Mouse (Mus musculus) layer of hippocampus, adult 2 months (tissue): ENCODE results near the gene Uhrf1bp1. TPM values are rescaled to one million over a fixed set of nuclear protein-coding genes. Genes with fewer than 3 reads are reported as not detected.

Experiments
- DNase-seq, 2 experiments: peaks; one replicate each; pipeline ENCODE4 v3.0.0; 2022; ENCODE audit warnings: low spot score in 2 of 2
- H3K27ac ChIP-seq: fragments of 200-600 bp; 2 replicates; pipeline ENCODE4 v1.8.1; 2022
- H3K4me3 ChIP-seq: fragments of 200-600 bp; 2 replicates; pipeline ENCODE4 v1.8.1; 2022; ENCODE audit warnings: mild to moderate bottlenecking
- CTCF ChIP-seq: fragments of 200-600 bp; conservative IDR thresholded peaks from 2 replicates; pipeline ENCODE4 v1.8.1; 2022; ENCODE audit warnings: antibody characterized with exemption, mild to moderate bottlenecking, moderate library complexity
- long read RNA-seq, 2 experiments: library from polyadenylated mRNA; stranded (forward); transcript quantifications; one replicate each; pipeline ENCODE4 v2.0.0; 2021; ENCODE audit warnings: borderline mapping rate in 2 of 2
- total RNA-seq, 2 experiments: library from RNA; stranded (reverse); gene quantifications; 2 replicates each; pipeline ENCODE4 v1.2.3; 2021

Gene Uhrf1bp1
- 10 to 100 TPM; 13.5 to 13.9 TPM for total RNA-seq
- long read RNA-seq, experiment 1, partial matches to known transcripts: 3 of 6 reads
- long read RNA-seq, experiment 1, other reads (novel, unspliced or antisense): 3 of 6 reads
- long read RNA-seq, experiment 2, full-length matches to known transcripts: 3 of 9 reads
- long read RNA-seq, experiment 2, partial matches to known transcripts: 5 of 9 reads
- long read RNA-seq, experiment 2, other reads (novel, unspliced or antisense): 1 of 9 reads

DNA sequence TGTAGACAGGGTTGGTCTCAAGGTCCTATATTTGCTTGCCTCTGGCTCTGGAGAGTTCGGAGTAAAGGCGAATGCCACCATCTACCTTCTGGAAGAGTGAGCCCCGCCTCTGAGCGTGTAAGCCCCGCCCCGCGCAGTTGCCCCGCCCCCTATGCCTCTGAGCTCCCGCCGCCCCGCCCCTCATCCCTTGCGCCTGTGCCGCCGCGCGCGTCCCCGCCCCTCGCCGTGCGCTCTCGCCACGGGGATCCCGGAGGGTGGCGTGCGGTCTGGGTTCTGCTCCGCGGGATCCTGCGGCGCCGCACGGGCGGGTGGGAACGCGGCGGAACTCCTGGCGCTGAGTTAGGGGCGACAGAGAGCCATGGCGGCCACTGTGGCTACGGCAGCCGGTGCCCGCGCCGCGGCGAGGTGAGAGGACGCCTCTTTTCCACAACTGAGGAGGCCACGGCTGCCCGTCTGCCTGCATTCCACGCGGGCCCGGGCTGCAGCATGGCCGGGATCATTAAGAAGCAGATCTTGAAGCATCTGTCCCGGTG lies at the start of gene Uhrf1bp1:
Uhrf1bp1 (plus strand) TSS at position 177 of the 533 bp plus-strand sequence.
- Histone ChIP-seq H3K27ac (peak within 1 kb of the TSS; percentile 89), H3K4me3 (peak within 1 kb of the TSS; percentile 98)
- TF ChIP-seq CTCF: no peak
- DNase-seq: peak; percentile 74 to 82

DNA sequence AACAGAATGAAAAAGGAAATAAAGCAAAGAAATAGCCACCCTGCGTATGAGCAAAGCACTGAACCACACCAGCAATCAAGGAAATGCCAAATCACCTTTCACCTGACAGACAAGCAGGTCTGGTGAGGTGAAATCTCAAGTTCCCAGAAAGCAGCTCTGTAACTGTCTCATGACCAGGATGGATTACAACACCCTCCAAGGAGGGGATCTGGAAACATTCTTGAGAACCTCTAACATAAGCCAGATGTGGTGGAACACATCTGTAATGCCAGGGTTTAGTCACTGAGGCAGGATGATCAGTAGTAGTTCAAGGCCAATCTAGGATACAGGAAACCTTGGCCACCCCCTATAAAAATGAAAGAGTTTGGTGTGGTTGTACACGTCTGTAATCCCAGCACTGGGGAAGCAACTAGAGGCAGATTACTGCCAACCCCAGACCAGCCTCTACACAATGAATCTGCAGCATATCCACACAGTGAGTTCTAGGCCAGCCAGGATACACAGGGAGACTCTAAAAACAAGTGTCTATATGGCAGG lies 48.6 kb upstream of the Uhrf1bp1 start:
- H3K27ac ChIP-seq: no peak overlapping the region
- no peak for DNase-seq
- no peak overlapping the region for H3K4me3 ChIP-seq
- TF ChIP-seq CTCF: no peak

DNA sequence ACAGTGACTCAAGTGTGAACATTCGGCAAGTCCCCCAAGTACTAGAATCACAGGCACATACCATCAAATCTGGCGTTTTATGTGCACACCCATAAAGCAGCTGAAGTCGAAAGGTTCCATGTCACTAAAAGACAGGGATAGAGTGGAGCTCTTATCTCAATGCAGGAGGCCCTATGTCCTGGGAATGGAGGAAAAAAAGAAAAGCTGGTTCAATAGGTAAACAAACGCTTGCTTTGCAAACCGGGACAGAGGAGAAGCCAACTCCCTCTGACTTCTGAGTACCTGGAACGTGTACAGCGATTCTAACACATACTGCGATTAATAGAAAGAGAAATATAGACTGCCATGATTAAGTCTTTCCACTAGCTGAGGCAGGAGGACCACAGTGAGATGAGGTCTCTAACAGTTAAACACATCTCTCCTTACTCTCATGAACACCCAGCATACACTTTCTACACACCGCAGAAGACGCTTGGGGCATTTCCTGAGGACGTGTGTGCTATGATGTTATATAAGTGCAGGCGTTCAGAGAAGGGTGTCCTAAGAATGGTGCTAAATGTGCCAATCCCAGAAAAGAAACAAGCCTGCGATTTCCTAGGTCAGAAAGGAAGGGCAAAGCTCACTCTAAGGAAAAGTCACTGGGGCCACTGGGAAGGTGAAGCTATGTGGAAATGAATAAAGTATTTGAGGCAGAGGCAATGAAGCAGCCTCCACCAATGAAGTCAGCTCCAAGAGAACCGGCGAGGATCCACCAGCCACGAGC lies 45.5 kb upstream of the Uhrf1bp1 start:
- TF ChIP-seq CTCF: no peak
- H3K27ac ChIP-seq: no peak overlapping the region
- H3K4me3 ChIP-seq: no peak overlapping the region
- no peak for DNase-seq

DNA sequence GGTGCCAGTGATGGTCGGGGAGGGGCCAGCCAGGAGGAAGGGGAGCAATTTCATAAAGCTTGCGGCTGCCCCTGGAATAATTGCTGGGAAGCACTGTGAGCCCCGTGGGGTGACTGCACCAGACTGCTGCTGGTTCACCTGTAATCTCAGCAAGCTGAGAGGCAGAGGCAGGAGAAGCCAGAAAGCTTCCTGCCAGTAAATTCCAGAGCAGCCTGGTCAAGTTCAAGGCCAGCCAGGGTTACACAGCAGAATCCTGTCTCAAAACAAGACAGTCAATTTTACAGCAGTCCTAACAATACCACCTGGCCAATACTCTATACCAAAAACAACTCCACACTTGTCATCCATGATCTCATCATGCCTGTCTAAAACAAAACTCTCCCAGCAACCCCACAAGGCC lies 44.3 kb upstream of the Uhrf1bp1 start:
- no peak for TF ChIP-seq CTCF
- no peak for DNase-seq
- Histone ChIP-seq H3K4me3 (no peak overlapping the region), H3K27ac (no peak overlapping the region)

DNA sequence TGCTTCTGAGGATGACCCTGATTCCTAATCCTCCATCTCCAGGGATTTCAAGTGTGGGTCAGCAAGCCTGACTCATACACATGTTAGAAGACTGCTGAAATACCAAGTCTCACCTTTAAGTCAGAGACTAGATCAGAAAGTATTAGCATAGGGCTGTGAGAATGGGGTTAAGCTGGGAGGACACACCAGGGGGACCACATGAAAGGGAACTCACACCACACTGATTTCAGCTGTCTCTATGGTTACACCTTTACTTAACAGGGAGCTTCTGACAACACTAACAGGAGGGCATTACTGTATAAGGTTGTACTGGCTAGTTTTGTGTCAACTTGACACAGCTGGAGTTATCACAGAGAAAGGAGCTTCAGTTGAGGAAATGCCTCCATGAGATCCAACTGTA lies 41.6 kb upstream of the Uhrf1bp1 start:
- no peak for TF ChIP-seq CTCF
- no peak for DNase-seq
- Histone ChIP-seq H3K27ac (no peak overlapping the region), H3K4me3 (no peak overlapping the region)

DNA sequence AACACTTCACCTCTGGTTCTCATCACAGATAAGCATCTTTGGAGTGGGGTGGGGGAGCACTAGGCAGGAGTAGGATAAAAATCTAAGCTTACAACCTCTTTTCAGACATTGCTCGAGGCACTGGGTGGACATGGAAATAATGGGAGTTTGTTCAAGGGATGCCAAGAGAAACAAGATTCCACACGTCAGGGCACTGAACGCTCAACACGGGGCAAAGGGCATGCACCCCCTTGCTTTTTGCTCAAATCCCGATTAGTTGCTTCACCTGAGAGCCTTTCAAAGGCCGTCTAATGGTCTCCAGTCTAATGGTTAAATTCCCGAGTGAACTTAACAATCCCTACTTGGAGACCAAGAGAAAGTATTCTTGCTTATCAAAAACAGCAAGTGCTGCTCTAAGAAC lies 37.2 kb upstream of the Uhrf1bp1 start:
- H3K27ac ChIP-seq: peak overlapping the region; percentile 88; the same call in 1 of the 2 replicates
- no peak for DNase-seq
- peak overlapping the region; percentile 70 for H3K4me3 ChIP-seq
- TF ChIP-seq CTCF: no peak

DNA sequence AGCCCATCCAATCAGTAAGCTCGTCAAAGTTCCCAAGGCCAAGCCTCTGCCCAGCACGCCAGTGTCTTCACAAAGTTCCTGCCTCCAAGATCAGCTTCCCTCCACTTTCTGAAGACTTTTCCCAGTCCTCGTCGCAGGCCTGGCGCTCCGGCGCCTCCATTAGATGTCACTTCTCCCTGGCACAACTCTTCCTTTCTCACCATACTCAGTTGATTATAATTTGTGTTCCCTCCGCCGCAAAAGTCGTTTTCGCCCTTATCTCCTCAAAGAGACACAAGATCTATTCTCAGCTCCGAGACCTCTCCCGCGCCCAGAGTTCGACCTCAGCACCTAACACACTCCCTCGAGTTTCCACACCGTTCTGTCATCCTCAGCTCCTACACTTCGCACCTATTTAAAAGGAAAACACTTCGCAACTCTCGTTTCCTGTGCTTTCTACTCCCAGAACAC lies 36.7 kb upstream of the Uhrf1bp1 start:
- TF ChIP-seq CTCF: no peak
- peak overlapping the region; percentile 88 for H3K27ac ChIP-seq
- peak overlapping the region; percentile 70 for H3K4me3 ChIP-seq
- peak; percentile 26 to 27 for DNase-seq

DNA sequence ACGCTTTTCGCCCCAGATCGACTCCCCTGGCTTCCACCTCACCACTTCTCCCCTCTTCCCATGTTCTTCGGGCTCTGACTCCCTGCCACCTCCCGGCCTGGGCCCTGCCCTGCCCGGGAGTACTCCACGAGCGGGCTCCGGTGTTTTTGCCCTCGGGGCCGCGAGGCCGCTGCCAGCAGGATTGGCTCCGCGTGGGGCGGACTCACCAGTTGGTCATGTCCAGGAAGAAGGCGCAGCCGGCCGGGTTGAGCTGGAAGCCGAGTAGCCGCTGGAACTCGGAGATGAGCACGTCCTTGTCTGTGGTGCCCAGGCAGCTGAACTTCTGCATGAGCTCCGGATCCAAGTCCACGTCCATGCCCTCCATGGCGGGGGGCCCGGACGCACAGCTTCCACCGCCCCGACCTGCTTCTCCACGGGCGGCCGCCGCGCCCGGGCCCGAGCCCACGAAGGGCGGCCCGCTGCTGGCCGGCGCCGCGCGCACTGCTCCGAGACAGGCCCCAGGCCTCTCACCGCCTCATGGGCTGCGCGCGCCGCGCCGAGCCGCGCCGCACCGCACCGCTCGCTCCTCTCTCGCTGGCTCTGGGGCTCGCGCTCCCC lies 36.2 kb upstream of the Uhrf1bp1 start:
- H3K4me3 ChIP-seq: peak overlapping the region; percentile 70
- DNase-seq: peak in 1 of 2 experiments; percentile 40
- TF ChIP-seq CTCF: no peak
- peak overlapping the region; percentile 88 for H3K27ac ChIP-seq

DNA sequence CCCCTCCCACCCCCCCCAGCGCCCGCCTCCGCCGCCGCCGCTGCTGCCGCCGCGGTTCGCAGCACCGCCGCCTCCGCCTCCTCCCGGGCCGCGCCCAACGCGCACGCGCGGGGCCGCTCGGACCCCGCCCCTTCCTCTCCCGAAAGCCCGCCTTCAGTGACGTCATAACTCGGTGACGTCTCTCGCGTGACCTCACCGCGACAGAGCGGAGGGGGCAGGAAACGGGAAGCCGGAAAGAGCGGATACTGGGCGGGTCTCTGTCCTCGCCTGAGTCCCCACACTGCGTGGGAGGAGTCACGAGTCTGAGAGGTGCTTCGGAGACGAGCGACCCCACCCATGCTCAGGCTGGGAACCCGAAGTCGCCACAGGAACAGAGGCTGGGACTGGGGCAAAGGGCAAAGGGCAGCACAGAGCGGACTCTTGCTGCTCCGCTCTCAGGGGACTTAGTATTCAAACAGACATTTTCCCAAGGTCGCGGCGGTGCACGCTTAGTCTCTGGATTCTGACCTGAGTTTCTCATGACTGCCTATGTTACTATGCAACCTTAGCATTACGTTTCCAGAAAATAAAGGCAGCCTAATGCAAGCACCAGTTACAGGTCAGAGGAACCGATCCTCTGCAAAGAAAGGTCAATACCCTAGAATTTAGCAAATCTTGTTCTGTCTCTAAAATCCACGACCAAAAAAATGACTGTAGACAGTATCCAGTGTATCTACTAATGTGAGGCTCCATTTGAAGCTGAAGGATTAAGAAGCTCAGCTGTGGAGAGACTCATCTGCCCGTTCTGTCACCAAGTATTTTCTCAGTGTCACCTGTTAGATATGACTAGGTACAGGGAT lies 35.5 kb upstream of the Uhrf1bp1 start, which contains the start of gene D17Wsu92e:
D17Wsu92e (minus strand) TSS at position 81 of the 839 bp plus-strand sequence.
- H3K4me3 ChIP-seq: peak within 1 kb of the TSS; percentile 80
- peak; percentile 97 to 100 for DNase-seq
- TF ChIP-seq CTCF: no peak
- H3K27ac ChIP-seq: peak within 1 kb of the TSS; percentile 97

DNA sequence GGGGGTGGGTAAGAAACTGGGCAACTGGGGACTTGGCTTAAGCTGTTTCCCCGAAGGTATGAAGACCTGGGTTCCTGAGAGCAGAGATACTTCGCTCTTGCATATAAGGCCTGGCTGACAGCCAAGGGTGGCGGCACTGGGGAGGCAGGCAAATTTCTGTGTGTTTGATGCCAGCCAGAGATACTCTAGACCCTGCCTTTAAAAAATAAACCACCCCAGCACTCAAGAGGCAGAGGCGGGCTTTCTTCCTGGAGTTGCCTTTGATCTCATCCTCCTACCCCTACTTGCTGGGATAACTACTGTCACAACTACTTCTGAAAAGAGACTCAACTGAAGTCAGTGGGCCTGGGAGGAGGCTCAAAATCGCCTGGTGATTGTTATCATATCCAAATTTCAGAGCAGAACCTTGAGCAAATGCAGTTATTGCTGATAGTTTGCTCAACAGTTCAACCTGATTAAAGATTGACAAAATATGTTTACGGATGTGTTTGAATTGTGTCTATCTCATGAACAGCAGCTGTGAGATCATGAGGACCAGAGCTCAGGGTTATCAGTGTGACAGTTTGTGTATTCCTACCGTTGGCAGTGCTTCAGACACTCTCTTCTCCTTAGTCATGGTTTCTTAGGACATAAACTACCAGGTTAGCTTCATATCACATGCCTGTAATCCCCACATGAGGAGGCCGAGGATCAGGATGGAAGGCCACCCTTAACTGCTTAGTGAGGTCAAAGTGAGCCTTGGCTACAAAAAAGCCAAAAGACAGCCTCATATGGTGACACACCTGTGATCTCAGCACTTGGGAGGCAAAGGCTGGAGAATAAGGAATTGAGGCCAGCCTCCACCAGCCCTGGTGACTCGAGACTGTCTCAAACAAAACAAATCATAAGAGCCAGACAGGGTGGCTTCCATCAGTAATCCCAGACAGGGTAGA lies 34.6 kb upstream of the Uhrf1bp1 start:
- peak overlapping the region; percentile 97 for H3K27ac ChIP-seq
- no peak for DNase-seq
- TF ChIP-seq CTCF: no peak
- peak overlapping the region; percentile 80 for H3K4me3 ChIP-seq
